Mouse (Mus musculus): ENCODE data around the gene Cdc42se2.

GRCm38 (mm10) chr11:54817449-54817848 lies 30.0 kb upstream of the Cdc42se2 start:
- no peak for TF ChIP-seq CTCF (IDR thresholded peaks at IDR 0.05; ENCODE audit: insufficient read depth, low read depth, low read length)
- TF ChIP-seq POLR2A (IDR thresholded peaks at IDR 0.05; ENCODE audit: insufficient read depth, low read depth, low read length) = no peak
